Mouse (Mus musculus): ENCODE data around the gene Abhd6.

DNA sequence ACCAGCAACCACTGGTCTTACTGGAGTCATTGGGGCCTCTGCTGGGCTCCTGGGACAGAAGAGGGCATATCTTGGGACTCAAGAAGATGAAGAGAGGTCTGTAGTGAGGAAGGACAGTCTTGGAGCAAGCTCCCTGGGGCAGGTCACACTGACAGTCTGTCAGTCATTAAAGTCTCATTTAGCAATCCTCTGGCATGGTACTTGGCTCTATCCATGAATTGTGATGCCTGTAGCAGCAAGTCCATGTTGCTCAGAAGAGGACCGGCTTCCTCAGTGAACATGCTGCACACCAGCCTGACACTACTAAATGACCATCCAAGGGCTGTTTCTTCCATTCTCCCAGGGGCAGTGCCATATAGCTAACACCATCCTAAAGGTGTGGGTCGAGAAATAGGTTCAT, 40.1 kb upstream of the Abhd6 start:
- TF ChIP-seq CTCF (conservative IDR thresholded peaks at IDR 0.05; ENCODE audit: insufficient read depth, insufficient read length, low read depth, low read length) (no peak), POLR2A (IDR thresholded peaks at IDR 0.05; ENCODE audit: low read depth, low read length) (no peak)

Data from kidney, adult 2 months (tissue).